Mouse (Mus musculus) testis, postnatal 14 days (tissue): ENCODE data around the gene Tatdn2.
A peak's percentile ranks its signal among the peaks of the same experiment; 100 is the strongest.
"Not testable (repeated sequence)": the region's sequence is repeated elsewhere in the genome, so short reads cannot be mapped to it uniquely, and the experiment has no call there.

ENCODE experiments used
- DNase-seq: peaks from one replicate; pipeline ENCODE4 v3.0.0; 2021; ENCODE audit warnings: low spot score

The Tatdn2 gene

DNA sequence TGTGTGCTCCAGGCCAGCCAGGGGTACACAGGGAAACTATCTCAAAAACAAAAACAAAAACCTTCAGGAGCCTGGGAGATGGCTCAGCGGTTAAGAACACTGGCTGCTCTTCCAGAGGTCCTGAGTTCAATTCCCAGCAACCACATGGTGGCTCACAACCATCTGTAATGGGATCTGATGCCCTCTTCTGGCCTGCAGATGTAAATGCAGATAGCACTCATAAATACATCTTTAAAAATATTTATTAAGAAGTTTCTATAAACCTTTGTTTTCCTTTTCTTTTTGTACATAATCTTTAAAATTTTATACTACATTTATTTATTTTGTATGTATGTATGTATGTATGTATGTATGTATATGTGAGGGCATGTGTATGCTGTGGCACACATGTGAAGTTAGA lies 24.8 kb upstream of the Tatdn2 start:
- not testable (repeated sequence) for DNase-seq

GRCm38 (mm10) chr6:113672989-113673388 lies 23.9 kb upstream of the Tatdn2 start:
- DNase-seq: no peak

GRCm38 (mm10) chr6:113675234-113675633 lies 21.6 kb upstream of the Tatdn2 start:
- DNase-seq: no peak

GRCm38 (mm10) chr6:113675991-113676390 lies 20.9 kb upstream of the Tatdn2 start:
- DNase-seq: no peak

DNA sequence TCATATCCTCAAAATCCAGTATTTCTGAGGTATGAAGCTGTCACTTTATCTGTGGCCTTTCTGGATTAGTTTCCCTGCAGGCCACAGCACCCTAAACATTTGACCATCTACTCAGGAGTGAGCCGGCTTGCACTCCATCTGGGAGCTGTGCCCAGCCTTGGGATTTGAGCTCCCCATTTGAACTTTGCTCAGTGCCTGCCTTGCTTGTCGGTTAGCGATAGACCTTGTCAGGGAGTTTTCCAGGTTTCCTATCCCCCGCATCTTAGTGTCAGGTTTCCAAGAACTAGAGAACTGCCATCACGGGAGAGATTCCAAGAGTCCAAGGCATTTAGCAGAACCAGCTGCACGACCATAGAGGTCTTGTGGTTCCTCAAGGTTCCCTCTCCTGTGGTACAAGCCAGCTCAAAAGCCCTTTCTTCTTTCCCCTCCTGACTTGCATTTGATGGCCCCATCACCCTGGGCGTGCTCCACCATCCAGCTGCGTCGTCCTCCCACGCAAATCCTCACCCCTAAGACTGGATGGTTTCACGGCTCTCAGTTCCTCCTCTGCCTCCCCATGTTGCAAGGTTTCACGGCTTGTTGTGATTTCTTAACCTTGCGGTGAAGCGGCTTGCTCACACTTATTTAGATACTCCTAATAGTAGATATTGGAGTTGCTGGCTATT lies 19.6 kb upstream of the Tatdn2 start:
- no peak for DNase-seq

GRCm38 (mm10) chr6:113678246-113679012 lies 18.4 kb upstream of the Tatdn2 start:
- DNase-seq: no peak

- no peak for DNase-seq
These were observed 16.8 kb upstream of the Tatdn2 start for GRCm38 (mm10) chr6:113679993-113680566.

- peak; percentile 65 for DNase-seq
These were observed 15.6 kb upstream of the Tatdn2 start for GRCm38 (mm10) chr6:113681271-113681670.

GRCm38 (mm10) chr6:113683081-113683825 lies 13.6 kb upstream of the Tatdn2 start:
- no peak for DNase-seq

DNA sequence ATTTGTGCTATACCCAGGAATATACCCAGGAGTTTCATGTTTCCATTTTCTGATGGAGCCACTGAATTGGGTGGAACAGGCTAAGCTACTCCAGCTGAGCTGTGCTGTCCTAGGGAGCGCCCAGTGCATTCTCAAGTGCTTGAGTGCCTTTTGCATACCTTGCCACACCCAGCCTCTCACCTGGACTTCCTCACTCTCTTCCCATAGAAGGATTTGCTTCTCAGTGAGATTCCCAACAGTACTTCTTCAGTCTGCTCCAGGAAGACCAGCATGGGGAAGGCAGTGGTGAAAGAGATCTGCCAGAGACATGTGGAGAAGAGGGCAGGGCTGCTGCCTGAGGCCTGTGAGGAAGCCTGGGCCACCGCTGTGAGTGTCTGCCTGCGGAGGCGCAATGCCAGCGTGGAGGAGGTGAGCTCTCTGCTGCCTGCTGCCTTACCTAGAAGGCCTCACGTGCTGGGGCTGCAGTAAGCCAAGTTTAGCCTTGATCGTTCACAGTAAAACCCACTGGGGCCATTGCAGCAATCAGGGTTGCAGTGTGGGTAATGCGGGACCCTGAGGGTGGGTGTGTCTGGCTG lies 10.2 kb upstream of the Tatdn2 start:
- no peak for DNase-seq

GRCm38 (mm10) chr6:113690008-113690399 lies 6.8 kb upstream of the Tatdn2 start:
- DNase-seq: no peak

DNA sequence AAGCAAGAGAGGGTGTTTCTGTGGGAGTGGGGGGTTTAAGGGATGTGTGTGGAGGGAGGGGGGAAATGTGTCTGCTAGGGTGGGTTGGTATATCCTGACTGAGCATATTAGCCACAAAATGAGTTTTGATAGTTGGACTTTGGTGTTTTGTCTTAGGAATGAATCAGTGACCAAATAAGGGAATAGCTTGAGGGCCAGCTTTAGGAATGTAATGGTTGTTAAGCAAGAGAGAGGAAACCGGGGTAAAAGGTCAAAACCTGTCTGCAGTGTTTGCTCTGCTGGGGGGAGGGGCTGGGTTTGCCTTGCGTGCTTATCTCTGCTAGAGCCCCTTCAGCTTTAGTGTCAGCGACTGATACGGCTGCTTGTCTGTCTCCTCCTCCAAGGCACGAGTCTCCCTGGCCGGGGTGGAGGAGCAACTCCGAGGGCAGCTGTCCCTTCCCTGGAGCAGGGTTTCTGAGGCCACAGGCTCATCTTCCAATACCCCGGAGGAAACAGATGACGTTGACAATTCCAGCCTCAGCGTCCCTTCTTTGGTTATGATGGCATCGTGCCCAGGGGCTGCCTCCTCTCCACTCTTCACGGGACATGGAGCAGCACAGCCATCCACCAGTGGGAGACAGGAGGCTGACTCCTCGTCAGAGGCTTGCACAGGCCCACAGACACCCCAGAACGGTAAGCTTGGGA lies 6.3 kb upstream of the Tatdn2 start:
- DNase-seq: peak; percentile 57

DNA sequence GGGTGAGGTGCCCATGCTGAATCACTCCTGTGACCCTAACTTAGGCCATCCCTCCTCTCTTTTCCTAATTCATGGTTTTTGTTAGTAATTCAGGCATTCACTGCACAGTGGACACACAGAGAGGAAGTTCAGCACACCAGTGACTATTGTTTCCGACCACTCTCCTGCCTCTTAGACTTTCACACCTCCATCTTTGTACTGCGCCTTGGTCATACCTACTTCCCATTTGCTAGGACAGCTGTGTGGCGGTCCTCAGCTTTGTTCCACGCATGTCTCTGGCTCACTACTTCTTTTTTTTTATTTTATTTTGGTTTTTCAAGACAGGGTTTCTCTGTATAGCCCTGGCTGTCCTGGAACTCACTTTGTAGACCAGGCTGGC lies 5.8 kb upstream of the Tatdn2 start:
- DNase-seq: no peak

GRCm38 (mm10) chr6:113692661-113693133 lies 4.2 kb upstream of the Tatdn2 start:
- DNase-seq: no peak

DNA sequence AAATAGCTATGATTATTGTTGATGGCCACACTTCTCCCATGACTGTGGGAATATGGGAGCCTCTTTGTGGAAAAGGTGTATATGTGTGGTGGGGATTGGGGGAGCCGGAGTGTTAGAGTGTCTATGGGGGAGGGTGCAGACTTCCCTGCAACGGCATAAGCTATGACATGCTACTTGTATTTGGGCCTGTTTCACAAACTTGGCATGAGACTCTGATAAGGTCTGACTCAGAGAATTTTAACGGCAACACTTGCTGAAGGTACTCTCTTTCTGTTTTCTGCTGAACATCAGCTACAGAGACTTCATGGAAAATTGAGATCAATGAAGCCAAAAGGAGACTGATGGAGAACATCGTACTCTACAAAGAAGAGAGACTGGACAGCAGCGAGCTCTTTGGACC lies 3.5 kb upstream of the Tatdn2 start:
- DNase-seq: no peak

- DNase-seq: no peak
These were observed 1.6 kb upstream of the Tatdn2 start for GRCm38 (mm10) chr6:113695203-113695602.

GRCm38 (mm10) chr6:113695766-113696355 lies 989 bp upstream of the Tatdn2 start:
- DNase-seq: no peak

DNA sequence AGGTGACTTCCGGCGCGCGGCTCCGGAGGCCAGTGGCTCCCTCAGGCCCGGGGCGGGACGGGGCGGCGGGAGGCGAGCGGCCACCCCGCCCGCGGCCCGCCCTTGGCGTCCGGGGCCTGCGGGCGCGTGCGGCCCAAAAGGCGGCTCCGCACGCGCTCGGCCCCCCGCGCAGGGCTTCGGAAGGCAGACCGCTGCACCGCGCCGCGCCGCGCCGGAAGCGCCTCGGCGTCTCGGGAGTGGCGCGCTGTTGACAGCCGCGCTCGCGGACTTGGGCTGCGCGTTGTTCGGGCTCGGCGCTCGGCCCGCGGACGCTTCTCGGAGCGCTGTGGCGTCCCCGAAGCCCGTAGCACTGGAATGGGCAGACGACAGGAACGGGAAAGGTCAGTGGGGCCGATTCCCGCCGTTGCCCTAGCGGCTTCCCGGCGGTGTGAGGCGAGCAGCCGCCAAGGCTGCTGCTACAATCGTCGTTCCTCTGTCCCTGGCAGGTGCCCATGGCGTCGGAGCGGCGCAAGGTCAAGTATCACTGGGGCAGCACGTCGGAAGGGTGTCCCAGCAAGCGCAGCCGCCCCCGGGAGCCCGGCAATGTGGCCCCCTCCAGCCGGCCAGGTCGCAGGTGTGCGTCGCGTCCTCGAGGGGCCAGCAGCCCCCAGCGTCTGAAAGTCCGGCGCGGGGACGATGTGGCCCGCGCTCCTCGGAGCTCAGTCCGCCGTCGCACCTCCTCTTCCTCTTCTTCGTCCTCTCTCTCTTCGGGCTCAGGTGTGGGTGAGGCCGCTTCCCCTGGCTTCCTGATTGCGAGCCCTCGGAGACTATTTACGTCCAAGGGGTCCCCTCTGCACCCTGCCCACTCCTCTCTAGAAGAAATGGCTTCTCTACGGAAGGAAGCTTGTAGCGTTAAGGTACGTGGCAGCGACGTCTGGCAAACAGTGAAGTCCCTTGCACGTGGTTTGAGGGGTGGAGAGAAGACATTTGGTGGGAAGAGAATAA lies 664 bp downstream of the Tatdn2 start:
- no peak for DNase-seq

DNA sequence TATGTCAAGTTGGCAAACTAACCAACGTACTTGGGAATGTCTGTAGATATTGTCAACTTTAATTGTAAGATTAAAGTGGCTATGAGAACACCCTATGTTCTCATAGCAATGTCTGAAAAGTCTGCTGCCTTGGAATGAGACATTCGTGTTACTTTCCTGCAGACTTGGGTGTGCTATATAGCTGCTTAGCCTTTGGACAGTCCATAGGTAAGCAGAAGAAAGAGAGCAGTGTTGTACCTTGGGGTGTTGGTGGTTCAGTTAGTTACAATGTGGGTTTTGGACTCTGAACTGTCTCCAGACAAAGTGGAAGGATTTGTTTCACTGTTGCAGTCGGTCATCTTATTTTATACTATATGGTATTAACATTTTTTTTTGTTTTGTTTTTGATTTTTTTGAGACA lies 15.9 kb downstream of the Tatdn2 start:
- no peak for DNase-seq

DNA sequence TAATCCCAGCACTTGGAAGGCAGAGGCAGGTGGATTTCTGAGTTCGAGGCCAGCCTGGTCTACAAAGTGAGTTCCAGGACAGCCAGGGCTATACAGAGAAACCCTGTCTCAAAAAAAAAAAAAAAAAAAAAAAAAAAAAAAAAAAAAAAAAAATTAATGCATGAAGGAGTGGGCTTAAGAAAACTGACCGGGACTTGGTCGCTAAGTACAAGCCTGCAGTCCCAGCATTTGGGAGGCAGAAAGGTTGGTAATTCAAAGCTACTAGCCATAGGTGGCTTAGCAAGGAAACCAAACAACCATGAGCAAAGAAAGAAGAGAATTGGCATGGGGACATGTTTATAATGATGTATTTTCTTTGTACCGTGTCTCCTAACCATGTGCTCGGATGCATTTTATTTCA lies 16.5 kb downstream of the Tatdn2 start:
- not testable (repeated sequence) for DNase-seq
